Mouse (Mus musculus) MEL (cell line): ENCODE measurements around the gene C1qtnf1. TPM values are rescaled to one million over a fixed set of nuclear protein-coding genes. Genes with fewer than 3 reads are reported as not detected.

ENCODE experiments used
- DNase-seq: peaks from one replicate; pipeline ENCODE4 v3.0.0; 2011; ENCODE audit warnings: low read depth, low spot score
- H3K27ac ChIP-seq: 2 replicates; pipeline ENCODE4 v1.5.1; 2012; ENCODE audit warnings: low read depth, mild to moderate bottlenecking, control low read depth, low read length, moderate library complexity; ENCODE audit not compliant: control insufficient read depth
- H3K27me3 ChIP-seq, 2 experiments: fragments of 150-350 bp in 1 of 2; sonication (generic) in 1 of 2; 2 replicates each; pipeline ENCODE4 v1.6.1; 2012; ENCODE audit warnings: low read length in 2 of 2, mild to moderate bottlenecking in 2 of 2, improper control_type of control experiment in 1 of 2, moderate library complexity in 1 of 2; ENCODE audit not compliant: insufficient read depth in 2 of 2, control insufficient read depth in 1 of 2
- H3K36me3 ChIP-seq, 2 experiments: 2 replicates each; pipeline ENCODE4 v1.6.1; 2012 to 2014; ENCODE audit warnings: low read length in 2 of 2, improper control_type of control experiment in 1 of 2, inconsistent platforms in 1 of 2, mild to moderate bottlenecking in 1 of 2; ENCODE audit not compliant: insufficient read depth in 2 of 2, control insufficient read depth in 1 of 2
- H3K4me1 ChIP-seq, 2 experiments: fragments of 150-350 bp in 1 of 2; sonication (generic) in 1 of 2; 2 replicates each; pipeline ENCODE4 v1.6.1; 2012; ENCODE audit warnings: low read length in 2 of 2, improper control_type of control experiment in 1 of 2, mild to moderate bottlenecking in 1 of 2; ENCODE audit not compliant: insufficient read depth in 2 of 2, control insufficient read depth in 1 of 2
- H3K4me3 ChIP-seq, 2 experiments: fragments of 150-350 bp in 1 of 2; sonication (generic) in 1 of 2; 2 replicates each; pipeline ENCODE4 v1.5.1; 2012; ENCODE audit warnings: low read depth in 2 of 2, low read length in 2 of 2, mild to moderate bottlenecking in 2 of 2, moderate library complexity in 2 of 2, control low read depth in 1 of 2, improper control_type of control experiment in 1 of 2; ENCODE audit not compliant: control insufficient read depth in 1 of 2, insufficient read depth in 1 of 2
- H3K79me2 ChIP-seq: 2 replicates; pipeline ENCODE4 v1.6.1; 2012; ENCODE audit warnings: mild to moderate bottlenecking, low read length, moderate library complexity; ENCODE audit not compliant: control insufficient read depth, poor library complexity, insufficient read depth
- H3K9ac ChIP-seq: 2 replicates; pipeline ENCODE4 v1.6.1; 2012; ENCODE audit warnings: low read depth, mild to moderate bottlenecking, control low read depth, low read length, moderate library complexity; ENCODE audit not compliant: control insufficient read depth, poor library complexity, severe bottlenecking
- H3K9me3 ChIP-seq: fragments of 150-350 bp; sonication (generic); replicated peaks from 2 replicates; pipeline ENCODE4 v1.6.1; 2012; ENCODE audit warnings: mild to moderate bottlenecking, low read length, improper control_type of control experiment, moderate library complexity; ENCODE audit not compliant: insufficient read depth
- BHLHE40 ChIP-seq: IDR thresholded peaks from 2 replicates; pipeline ENCODE4 v1.6.1; 2012; ENCODE audit warnings: low read depth, mild to moderate bottlenecking, inconsistent platforms, low read length, improper control_type of control experiment, borderline replicate concordance
- CHD1 ChIP-seq: IDR thresholded peaks from 2 replicates; pipeline ENCODE4 v1.6.1; 2012; ENCODE audit warnings: low read depth, mild to moderate bottlenecking, inconsistent platforms, low read length, improper control_type of control experiment
- E2F4 ChIP-seq: IDR thresholded peaks from 2 replicates; pipeline ENCODE4 v1.6.1; 2011; ENCODE audit warnings: low read depth, low read length, improper control_type of control experiment, borderline replicate concordance
- ELF1 ChIP-seq: IDR thresholded peaks from 2 replicates; pipeline ENCODE4 v1.6.1; 2014; ENCODE audit warnings: low read depth, mild to moderate bottlenecking, inconsistent platforms, low read length, improper control_type of control experiment, moderate library complexity
- EP300 ChIP-seq, 2 experiments: IDR thresholded peaks; 2 replicates each; pipeline ENCODE4 v1.6.1; 2011; ENCODE audit warnings: improper control_type of control experiment in 2 of 2, low read length in 2 of 2, low read depth in 1 of 2, mild to moderate bottlenecking in 1 of 2
- ETS1 ChIP-seq: IDR thresholded peaks from 2 replicates; pipeline ENCODE4 v1.6.1; 2012; ENCODE audit warnings: low read depth, mild to moderate bottlenecking, inconsistent platforms, low read length, improper control_type of control experiment, moderate library complexity
- GABPA ChIP-seq: IDR thresholded peaks from 2 replicates; pipeline ENCODE4 v1.6.1; 2012; ENCODE audit warnings: low read depth, mild to moderate bottlenecking, inconsistent platforms, low read length, improper control_type of control experiment, moderate library complexity
- GATA1 ChIP-seq: IDR thresholded peaks from 2 replicates; pipeline ENCODE4 v1.6.1; 2011; ENCODE audit warnings: low read depth, low read length, improper control_type of control experiment
- HCFC1 ChIP-seq: IDR thresholded peaks from 2 replicates; pipeline ENCODE4 v1.6.1; 2012; ENCODE audit warnings: low read depth, mild to moderate bottlenecking, inconsistent platforms, low read length, improper control_type of control experiment, moderate library complexity
- JUND ChIP-seq: IDR thresholded peaks from 2 replicates; pipeline ENCODE4 v1.6.1; 2011; ENCODE audit warnings: low read depth, mild to moderate bottlenecking, improper control_type of control experiment, low read length
- MAFK ChIP-seq: IDR thresholded peaks from 2 replicates; pipeline ENCODE4 v1.6.1; 2011; ENCODE audit warnings: low read depth, mild to moderate bottlenecking, low read length, improper control_type of control experiment, borderline replicate concordance
- MAX ChIP-seq: IDR thresholded peaks from 2 replicates; pipeline ENCODE4 v1.6.1; 2011; ENCODE audit warnings: low read length, improper control_type of control experiment
- MAZ ChIP-seq: IDR thresholded peaks from 2 replicates; pipeline ENCODE4 v1.6.1; 2012; ENCODE audit warnings: low read depth, mild to moderate bottlenecking, inconsistent platforms, low read length, improper control_type of control experiment
- MXI1 ChIP-seq: IDR thresholded peaks from 2 replicates; pipeline ENCODE4 v1.6.1; 2011; ENCODE audit warnings: mild to moderate bottlenecking, low read depth, low read length, improper control_type of control experiment
- MYB ChIP-seq: IDR thresholded peaks from 2 replicates; pipeline ENCODE4 v1.6.1; 2011; ENCODE audit warnings: mild to moderate bottlenecking, low read depth, low read length, improper control_type of control experiment
- MYC ChIP-seq: IDR thresholded peaks from 2 replicates; pipeline ENCODE4 v1.6.1; 2011; ENCODE audit warnings: low read depth, mild to moderate bottlenecking, low read length, improper control_type of control experiment, moderate library complexity
- NELFE ChIP-seq: IDR thresholded peaks from 2 replicates; pipeline ENCODE4 v1.6.1; 2011; ENCODE audit warnings: low read depth, low read length, improper control_type of control experiment
- NRF1 ChIP-seq: IDR thresholded peaks from 2 replicates; pipeline ENCODE4 v1.6.1; 2014; ENCODE audit warnings: low read depth, mild to moderate bottlenecking, inconsistent platforms, low read length, improper control_type of control experiment, moderate library complexity; ENCODE audit not compliant: poor library complexity, insufficient read depth, severe bottlenecking
- POLR2A ChIP-seq, 2 experiments: IDR thresholded peaks; 2 replicates each; pipeline ENCODE4 v1.6.1; 2011 to 2012; ENCODE audit warnings: low read length in 2 of 2, mild to moderate bottlenecking in 2 of 2, control low read depth in 1 of 2, improper control_type of control experiment in 1 of 2, low read depth in 1 of 2, moderate library complexity in 1 of 2; ENCODE audit not compliant: control insufficient read depth in 1 of 2, insufficient read depth in 1 of 2, poor library complexity in 1 of 2
- POLR2AphosphoS2 ChIP-seq: IDR thresholded peaks from 2 replicates; pipeline ENCODE4 v1.6.1; 2011; ENCODE audit warnings: low read length, improper control_type of control experiment
- POLR2AphosphoS5 ChIP-seq: IDR thresholded peaks from 2 replicates; pipeline ENCODE4 v1.6.1; 2012; ENCODE audit warnings: low read depth, borderline replicate concordance, mild to moderate bottlenecking, inconsistent platforms, low read length, moderate library complexity, mixed read lengths
- RCOR1 ChIP-seq: IDR thresholded peaks from 2 replicates; pipeline ENCODE4 v1.6.1; 2012; ENCODE audit warnings: low read depth, mild to moderate bottlenecking, inconsistent platforms, low read length, improper control_type of control experiment
- SIN3A ChIP-seq: IDR thresholded peaks from 2 replicates; pipeline ENCODE4 v1.6.1; 2012; ENCODE audit warnings: low read length, improper control_type of control experiment, inconsistent platforms
- SMC3 ChIP-seq: IDR thresholded peaks from 2 replicates; pipeline ENCODE4 v1.6.1; 2011; ENCODE audit warnings: low read depth, low read length, improper control_type of control experiment
- TAL1 ChIP-seq: IDR thresholded peaks from 2 replicates; pipeline ENCODE4 v1.6.1; 2012; ENCODE audit warnings: mild to moderate bottlenecking, inconsistent platforms, low read length, moderate library complexity, mixed read lengths
- TBP ChIP-seq: IDR thresholded peaks from 2 replicates; pipeline ENCODE4 v1.8.0; 2011; ENCODE audit warnings: low read depth, low read length, improper control_type of control experiment
- TCF12 ChIP-seq: IDR thresholded peaks from 2 replicates; pipeline ENCODE4 v1.6.1; 2014; ENCODE audit warnings: low read depth, mild to moderate bottlenecking, inconsistent platforms, low read length, improper control_type of control experiment, moderate library complexity
- UBTF ChIP-seq: IDR thresholded peaks from 2 replicates; pipeline ENCODE4 v1.6.1; 2012; ENCODE audit warnings: low read depth, mild to moderate bottlenecking, inconsistent platforms, low read length, improper control_type of control experiment, moderate library complexity, borderline replicate concordance; ENCODE audit not compliant: insufficient read depth
- USF1 ChIP-seq: IDR thresholded peaks from 2 replicates; pipeline ENCODE4 v1.6.1; 2014; ENCODE audit warnings: low read depth, mild to moderate bottlenecking, inconsistent platforms, low read length, improper control_type of control experiment, moderate library complexity
- ZC3H11A ChIP-seq: IDR thresholded peaks from 2 replicates; pipeline ENCODE4 v1.6.1; 2012; ENCODE audit warnings: low read depth, mild to moderate bottlenecking, inconsistent platforms, low read length, improper control_type of control experiment
- ZMIZ1 ChIP-seq: IDR thresholded peaks from 2 replicates; pipeline ENCODE4 v1.6.1; 2012; ENCODE audit warnings: low read depth, mild to moderate bottlenecking, inconsistent platforms, low read length, improper control_type of control experiment, moderate library complexity
- ZNF384 ChIP-seq: IDR thresholded peaks from 2 replicates; pipeline ENCODE4 v1.6.1; 2012; ENCODE audit warnings: low read depth, mild to moderate bottlenecking, inconsistent platforms, low read length, improper control_type of control experiment
- polyA plus RNA-seq, 2 experiments: library from polyadenylated mRNA; stranded (reverse) in 1 of 2; unstranded in 1 of 2; fragments of >175 nt in 1 of 2; fragments of >200 nt in 1 of 2; gene quantifications; 2 replicates each; pipeline versions ENCODE4 v1.2.1 to v1.2.4; 2012; ENCODE audit warnings: low replicate concordance in 2 of 2, low read depth in 1 of 2; ENCODE audit not compliant: insufficient read length in 2 of 2, insufficient read depth in 1 of 2, missing spikeins in 1 of 2
- total RNA-seq: library from RNA; depleted of rRNA; stranded (reverse); fragments of 300-350 nt; gene quantifications from 2 replicates; pipeline ENCODE4 v1.2.3, GENCODE M21; 2012

The C1qtnf1 gene
- total and polyA plus RNA-seq, 3 experiments: 0.27 to 0.72 TPM; not detected in 1

GRCm38 (mm10) chr11:118476396-118477373 is 48.7 kb downstream of the C1qtnf1 start, which contains the start of gene Engase:
Engase (plus strand) TSS chr11:118476829.
- H3K36me3 ChIP-seq: peaks cover 0 to 25% of the 10 kb centered on the region in 2 experiments; a peak in 2 of 4 replicates
- H3K27me3 ChIP-seq: no peaks in the 10 kb centered on the region
- H3K4me1 ChIP-seq: peaks cover 15 to 36% of the 10 kb centered on the region in 2 experiments

GRCm38 (mm10) chr11:118479776-118480175 is 51.8 kb downstream of the C1qtnf1 start:
- Histone ChIP-seq H3K4me3 (no peak overlapping the region), H3K4me1 (peaks cover 5 to 15% of the 10 kb centered on the region in 2 experiments), H3K27me3 (no peaks in the 10 kb centered on the region), H3K9ac (no peak overlapping the region), H3K9me3 (no peaks in the 10 kb centered on the region), H3K36me3 (peaks cover 1 to 7% of the 10 kb centered on the region in 2 experiments; a peak in 2 of 4 replicates), H3K79me2 (0 out of 2 replicates have a peak, but pooled peaks cover 4% of the 10 kb centered on the region), H3K27ac (no peak overlapping the region)
- TF ChIP-seq ZMIZ1 (no peak), POLR2AphosphoS2 (no peak), EP300 (IDR thresholded peaks at IDR 0.05; ENCODE audit: low read depth in 1 of 2, low read length in 2 of 2) (no peak), CHD1 (no peak), MAZ (no peak), ZNF384 (no peak), E2F4 (no peak), ETS1 (no peak), SMC3 (no peak), UBTF (no peak), ELF1 (no peak), SIN3A (no peak), ZC3H11A (no peak)
- DNase-seq: no peak

More at GRCm38 (mm10) chr11:118476396-118477373, 48.7 kb downstream of the C1qtnf1 start, which contains the start of gene Engase:
- Histone ChIP-seq H3K9me3 (no peaks in the 10 kb centered on the region), H3K27ac (no peak within 1 kb of the TSS), H3K4me3 (peak within 1 kb of the TSS; percentile 75 to 88), H3K9ac (peak within 1 kb of the TSS; percentile 64), H3K79me2 (0 out of 2 replicates have a peak, but pooled peaks cover 4% of the 10 kb centered on the region)
- peak; percentile 99 for DNase-seq
- TF ChIP-seq ELF1: peak; percentile 87
- TF ChIP-seq UBTF: no peak
- peak; percentile 41; the same call in 1 of the 2 replicates for TF ChIP-seq MAX
- no peak for TF ChIP-seq ETS1
- TF ChIP-seq JUND: no peak
- no peak; the same call in 1 of the 2 replicates for TF ChIP-seq MYC
- TF ChIP-seq MAZ: no peak
- TF ChIP-seq NELFE: peak; percentile 92
- TF ChIP-seq TAL1: no peak
- no peak for TF ChIP-seq MYB
- peak; percentile 84; the same call in 1 of the 2 replicates for TF ChIP-seq SIN3A
- no peak for TF ChIP-seq SMC3
- TF ChIP-seq GATA1: no peak
- peak; percentile 91 for TF ChIP-seq MXI1
- TF ChIP-seq USF1: no peak
- TF ChIP-seq BHLHE40: no peak
- peak; percentile 83 for TF ChIP-seq POLR2AphosphoS2
- TF ChIP-seq RCOR1: no peak; the same call in 1 of the 2 replicates
- no peak for TF ChIP-seq GABPA
- peak; percentile 76 for TF ChIP-seq HCFC1
- TF ChIP-seq POLR2AphosphoS5: peak; percentile 46; the same call in 1 of the 2 replicates
- TF ChIP-seq MAFK: no peak
- no peak for TF ChIP-seq EP300 (IDR thresholded peaks at IDR 0.05; ENCODE audit: low read depth in 1 of 2, low read length in 2 of 2)
- no peak for TF ChIP-seq ZNF384
- no peak for TF ChIP-seq ZC3H11A
- TF ChIP-seq POLR2A (IDR thresholded peaks at IDR 0.05; ENCODE audit: control insufficient read depth in 1 of 2, insufficient read depth in 1 of 2, low read depth in 1 of 2, low read length in 2 of 2, poor library complexity in 1 of 2): peak; percentile 93 to 94
- TF ChIP-seq TBP: peak; percentile 78
- TF ChIP-seq TCF12: peak; percentile 47; the same call in 1 of the 2 replicates
- peak; percentile 53; the same call in 1 of the 2 replicates for TF ChIP-seq ZMIZ1
- peak; percentile 31; the same call in 1 of the 2 replicates for TF ChIP-seq NRF1
- no peak for TF ChIP-seq E2F4
- TF ChIP-seq, all 39 proteins: peak for 13
